Mouse (Mus musculus): ENCODE measurements around the gene Adam19. TPM values are rescaled to one million over a fixed set of nuclear protein-coding genes. Genes with fewer than 3 reads are reported as not detected.
A peak's percentile ranks its signal among the peaks of the same experiment; 100 is the strongest.

Gene Adam19
- total and polyA plus RNA-seq, 3 experiments, result 3.0 to 9.0 (median 4.5) TPM

DNA sequence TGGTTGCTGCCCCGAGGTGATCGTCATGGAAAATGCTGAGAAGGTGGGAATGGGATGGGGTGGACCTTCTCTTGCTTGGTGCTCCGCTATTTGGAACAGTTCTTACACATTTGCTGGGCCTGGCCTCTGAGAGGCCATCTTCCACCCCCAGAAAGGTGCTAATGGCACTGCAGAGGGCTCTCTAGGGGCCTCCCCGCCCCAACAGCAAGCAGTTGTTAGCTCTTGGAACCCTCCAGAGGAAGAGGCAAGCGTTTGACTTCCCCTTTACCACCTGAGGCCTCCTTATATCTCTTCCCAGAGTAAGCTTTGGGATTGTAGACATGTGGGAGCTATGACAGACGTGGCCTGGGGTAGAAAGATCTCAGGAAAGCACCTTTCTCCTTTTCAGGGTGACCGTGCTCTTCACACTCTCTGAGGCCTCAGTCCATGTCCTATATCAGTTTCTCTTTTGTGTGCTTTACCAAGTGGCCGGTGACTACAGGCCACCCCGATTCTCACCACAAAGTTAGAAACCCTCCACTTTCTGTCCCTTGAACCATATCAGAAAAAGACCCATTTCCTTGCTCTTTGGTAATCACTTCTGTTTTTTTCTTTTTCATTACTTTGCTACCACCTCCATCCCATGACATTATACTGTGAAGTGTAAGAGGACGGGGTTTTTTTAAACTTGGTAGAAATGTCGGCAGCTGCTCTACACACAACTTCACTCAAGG lies 89.5 kb downstream of the Adam19 start:
- Histone ChIP-seq H3K4me1 (ENCODE audit: control insufficient read depth in 1 of 2, insufficient read depth in 2 of 2) (peaks cover 4 to 30% of the 10 kb centered on the region in 2 experiments; a peak in 3 of 4 replicates), H3K9me3 (replicated peaks; ENCODE audit: low read length) (no peaks in the 10 kb centered on the region), H3K27me3 (replicated peaks) (no peaks in the 10 kb centered on the region), H3K36me3 (replicated peaks in 1 of 2; ENCODE audit: control insufficient read depth in 1 of 2, insufficient read depth in 1 of 2, low read length in 1 of 2) (peaks cover 3 to 34% of the 10 kb centered on the region in 2 experiments), H3K79me2 (replicated peaks; ENCODE audit: control insufficient read depth, extremely low read depth, insufficient read depth, poor library complexity, severe bottlenecking) (no peaks in the 10 kb centered on the region), H3K27ac (ENCODE audit: insufficient read depth, low read depth) (no peak overlapping the region), H3K4me3 (replicated peaks in 1 of 3; ENCODE audit: low read depth in 2 of 3, low read length in 2 of 3, poor library complexity in 1 of 3) (no peak overlapping the region), H3K9ac (ENCODE audit: insufficient read depth, low read depth) (0 out of 2 replicates have a peak overlapping the region, but pooled peaks have one; percentile 1), H3K4me2 (ENCODE audit: insufficient read depth, low read depth, poor library complexity, severe bottlenecking) (peak overlapping the region; percentile 22; the same call in 1 of the 2 replicates)
- in situ Hi-C loops (cut with MboI; ENCODE audit: low pct_ligation_motif_present, low pct_unique_long_range_greater_than_20kb, low sequenced_read_pairs) (loop anchor here (25.0 kb wide), 1 partner anchor 183 kb away; the partner anchor contains the start of gene Thg1l), dilution Hi-C loops (cut with MboI; ENCODE audit: extremely low pct_ligation_motif_present, extremely low pct_unique_long_range_greater_than_20kb, low sequenced_read_pairs) (no loop called here)
- TF ChIP-seq MAZ (IDR thresholded peaks at IDR 0.05; ENCODE audit: low read depth, low read length), result no peak
- no peak for TF ChIP-seq ZNF384 (IDR thresholded peaks at IDR 0.05; ENCODE audit: low read depth, low read length)
- TF ChIP-seq MAFK (IDR thresholded peaks at IDR 0.05; ENCODE audit: insufficient replicate concordance, low read length), result no peak
- TF ChIP-seq CTCF (conservative IDR thresholded peaks at IDR 0.05 in 1 of 2, IDR thresholded peaks at IDR 0.05 in 1 of 2; ENCODE audit: low read depth in 2 of 2, low read length in 2 of 2), result no peak
- peak; percentile 45 for DNase-seq (ENCODE audit: extremely low read depth)

DNA sequence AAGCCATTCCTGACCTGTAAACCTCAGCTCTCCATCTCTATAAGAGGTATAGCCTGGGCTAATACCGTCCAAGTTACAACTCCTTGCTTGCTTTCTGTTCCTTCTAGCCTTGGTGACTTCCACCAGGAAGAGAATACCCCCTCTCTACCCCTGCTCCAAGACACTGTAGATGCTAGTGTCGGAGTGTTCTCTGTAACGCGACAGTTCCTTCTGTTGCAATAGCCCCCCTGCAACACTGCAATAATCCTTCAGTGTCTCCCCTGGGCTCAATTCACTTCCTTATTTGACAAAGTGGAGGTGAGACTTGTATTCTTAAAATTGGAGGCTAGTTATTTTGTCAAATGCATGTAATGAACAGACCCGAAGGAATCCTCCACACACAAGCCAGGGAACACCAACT lies 90.8 kb downstream of the Adam19 start:
- TF ChIP-seq MAZ (IDR thresholded peaks at IDR 0.05; ENCODE audit: low read depth, low read length) (no peak), USF1 (IDR thresholded peaks at IDR 0.05; ENCODE audit: low read depth, low read length) (no peak), POLR2AphosphoS2 (IDR thresholded peaks at IDR 0.05; ENCODE audit: low read depth, low read length) (no peak), POLR2A (IDR thresholded peaks at IDR 0.05; ENCODE audit: low read depth, low read length) (no peak), JUND (conservative IDR thresholded peaks at IDR 0.05; ENCODE audit: low read depth, low read length) (no peak), CHD1 (IDR thresholded peaks at IDR 0.05; ENCODE audit: low read depth, low read length) (no peak), ETS1 (conservative IDR thresholded peaks at IDR 0.05; ENCODE audit: low read depth, low read length) (no peak), TCF12 (IDR thresholded peaks at IDR 0.05; ENCODE audit: low read depth, low read length) (no peak), MAFK (IDR thresholded peaks at IDR 0.05; ENCODE audit: insufficient replicate concordance, low read length) (no peak), ZC3H11A (IDR thresholded peaks at IDR 0.05; ENCODE audit: low read depth, low read length) (no peak), UBTF (IDR thresholded peaks at IDR 0.05; ENCODE audit: low read depth, low read length) (no peak), TBP (conservative IDR thresholded peaks at IDR 0.05; ENCODE audit: low read depth, low read length) (no peak), CHD2 (IDR thresholded peaks at IDR 0.05; ENCODE audit: low read length) (no peak), USF2 (conservative IDR thresholded peaks at IDR 0.05; ENCODE audit: low read depth, low read length) (no peak), MYC (IDR thresholded peaks at IDR 0.05; ENCODE audit: low read depth, low read length) (no peak), RAD21 (IDR thresholded peaks at IDR 0.05; ENCODE audit: low read depth, low read length) (no peak), SMC3 (IDR thresholded peaks at IDR 0.05; ENCODE audit: low read depth, low read length) (no peak), MAX (IDR thresholded peaks at IDR 0.05; ENCODE audit: low read length) (no peak), ZNF384 (IDR thresholded peaks at IDR 0.05; ENCODE audit: low read depth, low read length) (no peak), SIN3A (IDR thresholded peaks at IDR 0.05; ENCODE audit: low read length) (no peak)
- H3K36me3 ChIP-seq (replicated peaks in 1 of 2; ENCODE audit: control insufficient read depth in 1 of 2, insufficient read depth in 1 of 2, low read length in 1 of 2), result peaks cover 3 to 22% of the 10 kb centered on the region in 2 experiments
- in situ Hi-C loops (cut with MboI; ENCODE audit: low pct_ligation_motif_present, low pct_unique_long_range_greater_than_20kb, low sequenced_read_pairs), result loop anchor here (25.0 kb wide), 1 partner anchor 184 kb away; the partner anchor contains the start of gene Thg1l

More for the DNA sequence above, 90.8 kb downstream of the Adam19 start:
- Histone ChIP-seq H3K9me3 (replicated peaks; ENCODE audit: low read length) (no peaks in the 10 kb centered on the region), H3K4me2 (ENCODE audit: insufficient read depth, low read depth, poor library complexity, severe bottlenecking) (no peak overlapping the region), H3K79me2 (replicated peaks; ENCODE audit: control insufficient read depth, extremely low read depth, insufficient read depth, poor library complexity, severe bottlenecking) (no peaks in the 10 kb centered on the region), H3K4me3 (replicated peaks in 1 of 3; ENCODE audit: low read depth in 2 of 3, low read length in 2 of 3, poor library complexity in 1 of 3) (no peak overlapping the region), H3K27ac (ENCODE audit: insufficient read depth, low read depth) (no peak overlapping the region), H3K9ac (ENCODE audit: insufficient read depth, low read depth) (no peak overlapping the region), H3K4me1 (ENCODE audit: control insufficient read depth in 1 of 2, insufficient read depth in 2 of 2) (peaks cover 4 to 30% of the 10 kb centered on the region in 2 experiments; a peak in 3 of 4 replicates), H3K27me3 (replicated peaks) (no peaks in the 10 kb centered on the region)
- no peak for DNase-seq (ENCODE audit: extremely low read depth)
- dilution Hi-C loops (cut with MboI; ENCODE audit: extremely low pct_ligation_motif_present, extremely low pct_unique_long_range_greater_than_20kb, low sequenced_read_pairs), result no loop called here
